Mouse (Mus musculus): ENCODE data around the gene Mettl27. TPM values are rescaled to one million over a fixed set of nuclear protein-coding genes. Genes with fewer than 3 reads are reported as not detected.
"Not testable (repeated sequence)": the region's sequence is repeated elsewhere in the genome, so short reads cannot be mapped to it uniquely, and the experiment has no call there.

The Mettl27 gene
- polyA plus RNA-seq, 1 experiment from 2014 or later, result 29.6 TPM

DNA sequence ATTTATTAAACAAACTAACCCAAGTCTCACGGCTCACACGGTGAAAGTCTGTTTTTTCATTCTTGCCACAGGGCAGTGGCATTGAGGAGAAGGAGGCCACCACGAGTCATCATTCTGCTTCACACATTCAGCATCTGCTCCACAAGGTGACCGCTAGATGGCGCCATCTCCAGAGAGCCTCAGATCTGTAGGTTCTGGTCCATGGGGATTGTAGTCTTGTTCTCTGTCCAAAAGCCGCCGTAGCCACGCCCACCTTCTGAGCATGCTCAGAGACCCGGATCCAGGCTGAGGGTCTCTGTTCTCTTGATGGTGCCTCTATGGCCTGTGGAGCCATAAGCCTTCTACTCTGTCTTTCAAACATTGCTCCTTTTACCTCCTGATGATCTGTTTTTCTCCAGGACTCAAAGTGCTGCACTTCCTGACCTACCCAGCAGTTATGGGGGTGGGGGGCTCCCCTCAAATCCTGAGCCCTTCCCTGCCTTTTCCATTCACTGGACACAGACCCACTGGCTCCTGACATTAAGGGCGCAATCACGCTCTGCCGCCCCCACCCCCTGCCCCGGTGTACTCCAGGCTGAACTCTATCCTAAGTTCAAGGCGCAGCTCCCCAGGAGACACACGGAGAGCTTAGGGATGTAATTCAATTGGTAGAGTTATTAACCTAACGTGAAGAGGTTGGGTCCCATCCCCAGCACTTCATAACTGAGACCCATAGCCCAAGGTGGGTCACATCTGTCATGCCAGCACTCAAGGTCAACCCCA, 13.9 kb upstream of the Mettl27 start:
- Histone ChIP-seq H3K4me1 (ENCODE audit: insufficient read depth, low read length) (no peaks in the 10 kb centered on the region), H3K9me3 (ENCODE audit: low read length) (no peaks in the 10 kb centered on the region), H3K27ac (ENCODE audit: low read length) (no peak overlapping the region), H3K9ac (replicated peaks; ENCODE audit: low read length) (no peak overlapping the region), H3K36me3 (ENCODE audit: insufficient read depth, low read length) (no peaks in the 10 kb centered on the region), H3K27me3 (ENCODE audit: insufficient read depth, low read length) (no peaks in the 10 kb centered on the region), H3K4me2 (replicated peaks; ENCODE audit: low read depth, low read length) (no peak overlapping the region), H3K4me3 (ENCODE audit: low read length) (no peak overlapping the region)
- WGBS, result 51% methylated on average over 16 of the region's 16 CpGs
- no peak for ATAC-seq (ENCODE audit: low FRiP score, low TSS enrichment)

DNA sequence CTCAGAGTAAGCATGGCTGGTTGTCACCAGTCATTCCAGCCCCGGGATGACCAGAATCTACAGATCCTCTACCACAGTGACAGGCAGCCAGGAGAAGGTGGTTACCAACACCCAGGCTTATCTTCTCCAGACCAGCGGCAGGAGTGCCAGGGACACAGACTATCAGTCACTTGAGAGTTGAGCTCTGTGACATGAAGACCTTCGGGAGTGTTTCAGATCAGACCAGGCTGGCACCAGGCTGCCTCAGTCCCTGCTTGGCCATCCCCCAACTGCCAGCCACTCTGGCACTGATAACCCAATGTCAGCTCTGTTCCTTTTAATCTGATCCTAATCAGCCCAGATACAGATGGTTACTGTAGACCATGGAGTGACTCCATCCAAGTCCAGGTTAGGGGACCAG, 13.1 kb upstream of the Mettl27 start:
- Histone ChIP-seq H3K9me3 (ENCODE audit: low read length) (no peaks in the 10 kb centered on the region), H3K27me3 (ENCODE audit: insufficient read depth, low read length) (no peaks in the 10 kb centered on the region), H3K4me1 (ENCODE audit: insufficient read depth, low read length) (no peaks in the 10 kb centered on the region), H3K9ac (replicated peaks; ENCODE audit: low read length) (no peak overlapping the region), H3K4me2 (replicated peaks; ENCODE audit: low read depth, low read length) (no peak overlapping the region), H3K4me3 (ENCODE audit: low read length) (no peak overlapping the region), H3K36me3 (ENCODE audit: insufficient read depth, low read length) (no peaks in the 10 kb centered on the region), H3K27ac (ENCODE audit: low read length) (no peak overlapping the region)
- 93% methylated on average over 3 of the region's 3 CpGs for WGBS
- no peak for ATAC-seq (ENCODE audit: low FRiP score, low TSS enrichment)

DNA sequence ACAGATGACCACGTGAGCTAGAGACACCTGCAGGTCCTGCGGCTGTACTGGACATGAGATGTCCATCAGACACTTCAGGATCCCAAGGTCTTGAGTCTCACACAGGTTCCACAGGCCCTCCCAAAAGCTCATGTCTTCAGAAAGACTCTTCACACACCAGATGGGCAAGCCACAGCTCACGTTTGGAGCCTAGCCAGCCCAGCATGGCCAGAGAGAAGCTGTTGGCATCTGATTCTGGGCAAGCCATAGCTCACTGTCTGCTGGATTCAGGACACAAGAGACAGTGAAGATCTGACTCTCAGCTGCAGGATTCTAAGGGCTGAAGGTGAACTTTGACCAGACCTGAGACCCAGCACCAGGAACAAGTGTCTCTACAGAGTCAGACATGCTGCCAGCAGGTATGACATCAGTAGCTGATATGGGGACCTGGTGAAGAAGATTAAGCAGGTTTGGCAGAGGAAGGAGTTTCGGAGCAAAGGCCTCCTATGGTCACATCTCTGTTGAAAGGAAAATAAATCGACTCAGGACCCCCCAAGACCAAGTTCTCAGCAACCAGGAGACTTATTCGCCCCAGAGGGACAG, 12.0 kb upstream of the Mettl27 start:
- Histone ChIP-seq H3K4me3 (ENCODE audit: low read length) (no peak overlapping the region), H3K4me1 (ENCODE audit: insufficient read depth, low read length) (no peaks in the 10 kb centered on the region), H3K9ac (replicated peaks; ENCODE audit: low read length) (no peak overlapping the region), H3K4me2 (replicated peaks; ENCODE audit: low read depth, low read length) (no peak overlapping the region), H3K27me3 (ENCODE audit: insufficient read depth, low read length) (no peaks in the 10 kb centered on the region), H3K9me3 (ENCODE audit: low read length) (no peaks in the 10 kb centered on the region), H3K36me3 (ENCODE audit: insufficient read depth, low read length) (no peaks in the 10 kb centered on the region), H3K27ac (ENCODE audit: low read length) (no peak overlapping the region)
- 78% methylated on average over 6 of the region's 6 CpGs for WGBS
- ATAC-seq (ENCODE audit: low FRiP score, low TSS enrichment), result no peak

DNA sequence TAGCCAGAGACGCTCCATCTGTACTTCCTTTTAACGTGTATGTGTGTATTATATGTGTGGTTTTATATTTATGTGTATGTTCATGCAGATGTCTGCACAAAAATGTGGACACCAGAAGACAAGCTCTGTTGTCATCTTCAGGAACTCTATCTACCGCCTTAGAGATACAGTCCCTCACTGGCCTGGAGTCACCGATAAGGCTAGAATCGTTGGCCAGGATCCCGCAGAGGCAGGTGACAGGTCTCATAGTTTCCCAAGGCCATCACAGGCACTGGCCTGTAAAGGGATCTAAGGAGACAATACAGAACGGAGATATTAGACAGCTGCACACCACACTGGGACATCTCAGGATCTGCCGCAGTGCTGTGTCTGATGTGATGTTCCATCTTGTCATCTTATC, 11.1 kb upstream of the Mettl27 start:
- H3K4me3 ChIP-seq (ENCODE audit: low read length), result no peak overlapping the region
- WGBS, result 90% methylated on average over 8 of the region's 8 CpGs
- no peaks in the 10 kb centered on the region for H3K36me3 ChIP-seq (ENCODE audit: insufficient read depth, low read length)
- H3K27me3 ChIP-seq (ENCODE audit: insufficient read depth, low read length), result no peaks in the 10 kb centered on the region
- ATAC-seq (ENCODE audit: low FRiP score, low TSS enrichment), result no peak
- H3K4me1 ChIP-seq (ENCODE audit: insufficient read depth, low read length), result no peaks in the 10 kb centered on the region
- no peak overlapping the region for H3K27ac ChIP-seq (ENCODE audit: low read length)
- no peak overlapping the region for H3K9ac ChIP-seq (replicated peaks; ENCODE audit: low read length)
- H3K4me2 ChIP-seq (replicated peaks; ENCODE audit: low read depth, low read length), result no peak overlapping the region
- H3K9me3 ChIP-seq (ENCODE audit: low read length), result no peaks in the 10 kb centered on the region

DNA sequence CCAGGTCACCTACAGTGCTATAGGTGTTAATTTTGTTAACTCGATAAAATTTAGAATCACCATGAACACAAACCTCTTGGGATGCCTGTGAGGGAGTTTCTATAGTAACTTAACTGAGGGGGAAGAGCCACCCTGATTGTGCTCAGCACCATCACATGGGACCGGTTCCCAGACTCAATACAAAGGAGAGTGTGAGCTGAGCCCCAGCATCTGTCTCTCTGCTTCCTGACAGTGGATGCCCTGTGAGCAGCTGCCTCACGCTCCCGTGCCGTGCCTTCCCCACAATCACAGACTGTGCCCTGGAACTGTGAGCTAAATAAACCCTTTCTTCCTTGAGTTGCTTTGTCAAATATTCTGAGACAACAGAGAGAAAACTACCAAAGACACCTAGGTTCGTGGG, 9.0 kb upstream of the Mettl27 start:
- 68% methylated on average over 6 of the region's 6 CpGs for WGBS
- no peak overlapping the region for H3K9ac ChIP-seq (replicated peaks; ENCODE audit: low read length)
- no peaks in the 10 kb centered on the region for H3K9me3 ChIP-seq (ENCODE audit: low read length)
- H3K27ac ChIP-seq (ENCODE audit: low read length), result no peak overlapping the region
- H3K4me2 ChIP-seq (replicated peaks; ENCODE audit: low read depth, low read length), result no peak overlapping the region
- no peaks in the 10 kb centered on the region for H3K36me3 ChIP-seq (ENCODE audit: insufficient read depth, low read length)
- H3K4me3 ChIP-seq (ENCODE audit: low read length), result no peak overlapping the region
- ATAC-seq (ENCODE audit: low FRiP score, low TSS enrichment), result no peak
- H3K4me1 ChIP-seq (ENCODE audit: insufficient read depth, low read length), result no peaks in the 10 kb centered on the region
- no peaks in the 10 kb centered on the region for H3K27me3 ChIP-seq (ENCODE audit: insufficient read depth, low read length)

DNA sequence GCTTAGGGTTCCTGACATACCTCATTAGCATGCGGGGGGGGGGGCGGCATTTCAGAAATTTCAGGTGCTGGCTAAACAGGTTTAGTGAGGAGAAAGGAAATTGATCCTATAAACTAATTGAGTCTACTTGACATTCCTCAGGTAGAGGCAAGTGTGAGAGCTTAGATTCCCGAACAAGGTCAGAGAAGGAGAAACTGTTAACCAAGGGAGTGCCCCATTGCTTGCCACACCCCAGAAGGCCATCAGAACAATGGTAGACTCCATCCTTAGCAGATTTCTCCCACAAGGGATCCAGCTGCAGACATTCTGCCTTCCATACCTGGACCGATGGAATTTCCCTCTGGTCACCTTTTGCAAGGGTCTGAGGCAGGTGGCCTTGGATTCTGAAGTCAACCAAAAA, 5.4 kb upstream of the Mettl27 start:
- 63% methylated on average over 4 of the region's 4 CpGs for WGBS
- H3K27ac ChIP-seq (ENCODE audit: low read length), result no peak overlapping the region
- no peaks in the 10 kb centered on the region for H3K36me3 ChIP-seq (ENCODE audit: insufficient read depth, low read length)
- no peak overlapping the region for H3K9ac ChIP-seq (replicated peaks; ENCODE audit: low read length)
- H3K4me3 ChIP-seq (ENCODE audit: low read length), result no peak overlapping the region
- no peak for ATAC-seq (ENCODE audit: low FRiP score, low TSS enrichment)
- H3K4me1 ChIP-seq (ENCODE audit: insufficient read depth, low read length), result no peaks in the 10 kb centered on the region
- no peaks in the 10 kb centered on the region for H3K9me3 ChIP-seq (ENCODE audit: low read length)
- H3K27me3 ChIP-seq (ENCODE audit: insufficient read depth, low read length), result no peaks in the 10 kb centered on the region
- no peak overlapping the region for H3K4me2 ChIP-seq (replicated peaks; ENCODE audit: low read depth, low read length)

DNA sequence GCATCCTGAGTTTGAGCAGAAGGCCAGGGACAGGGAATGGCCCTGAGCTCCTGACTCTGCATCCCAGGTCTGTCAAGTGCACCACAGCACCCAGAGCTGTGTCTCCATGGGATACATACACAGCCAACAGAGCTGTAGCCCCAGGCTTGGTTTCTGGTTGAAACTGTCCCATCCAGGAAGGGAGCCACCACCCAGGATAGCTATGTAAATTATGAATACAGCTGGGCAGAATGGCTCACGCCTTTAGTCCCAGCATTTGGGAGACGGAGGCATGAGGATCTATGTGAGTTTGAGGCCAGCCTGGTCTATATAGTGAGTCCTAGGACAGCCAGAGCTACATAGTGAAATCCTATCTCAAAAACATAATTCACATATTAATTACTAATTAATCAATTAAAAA, 2.2 kb upstream of the Mettl27 start:
- H3K27ac ChIP-seq (ENCODE audit: low read length), result no peak overlapping the region
- H3K9me3 ChIP-seq (ENCODE audit: low read length), result no peaks in the 10 kb centered on the region
- no peak overlapping the region for H3K4me3 ChIP-seq (ENCODE audit: low read length)
- H3K36me3 ChIP-seq (ENCODE audit: insufficient read depth, low read length), result peaks cover 3% of the 10 kb centered on the region; the same call in 1 of the 2 replicates
- no peak for ATAC-seq (ENCODE audit: low FRiP score, low TSS enrichment)
- 0 out of 2 replicates have a peak, but pooled peaks cover 6% of the 10 kb centered on the region for H3K4me1 ChIP-seq (ENCODE audit: insufficient read depth, low read length)
- no peaks in the 10 kb centered on the region for H3K27me3 ChIP-seq (ENCODE audit: insufficient read depth, low read length)
- H3K4me2 ChIP-seq (replicated peaks; ENCODE audit: low read depth, low read length), result no peak overlapping the region
- H3K9ac ChIP-seq (replicated peaks; ENCODE audit: low read length), result no peak overlapping the region
- 84% methylated on average over 2 of the region's 2 CpGs for whole genome bisulfite sequencing

DNA sequence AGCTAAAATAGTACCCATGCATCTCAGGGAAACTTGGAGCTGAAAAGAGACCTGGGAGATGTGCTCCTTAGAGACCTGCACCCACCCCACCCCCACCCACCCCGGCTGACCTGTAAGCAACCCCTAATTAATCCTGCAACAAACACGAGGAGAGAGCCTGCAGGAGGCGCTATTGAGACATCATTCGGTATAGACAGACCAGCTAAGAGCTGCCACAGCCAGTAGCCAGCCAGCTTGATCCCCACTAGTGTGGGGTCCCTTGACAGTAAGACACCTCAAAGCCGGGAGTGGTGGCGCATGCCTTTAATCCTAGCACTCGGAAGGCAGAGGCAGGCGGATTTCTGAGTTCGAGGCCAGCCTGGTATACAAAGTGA, 722 bp downstream of the Mettl27 start:
- H3K27ac ChIP-seq (ENCODE audit: low read length), result peak overlapping the region; percentile 84
- 0 out of 2 replicates have a peak, but pooled peaks cover 6% of the 10 kb centered on the region for H3K4me1 ChIP-seq (ENCODE audit: insufficient read depth, low read length)
- 48% methylated on average over 9 of the region's 9 CpGs for WGBS

DNA sequence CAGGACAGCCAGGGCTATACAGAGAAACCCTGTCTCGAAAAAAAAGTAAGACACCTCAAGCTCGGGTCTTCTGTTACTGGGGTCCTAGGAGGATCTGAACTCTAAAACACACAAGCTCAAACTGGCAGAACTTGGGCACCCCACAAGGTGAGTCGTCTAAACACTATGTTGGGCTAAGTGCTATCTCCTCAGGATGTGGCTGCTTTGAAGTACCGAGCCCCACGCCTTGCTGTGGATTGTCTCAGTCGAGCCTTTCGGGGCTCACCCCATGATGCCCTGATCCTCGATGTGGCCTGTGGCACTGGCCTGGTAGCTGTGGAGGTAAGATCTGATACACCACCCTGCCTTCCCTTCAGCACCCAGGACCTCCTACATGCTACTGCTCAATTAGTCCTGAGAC, 1.1 kb downstream of the Mettl27 start:
- no peaks in the 10 kb centered on the region for H3K9me3 ChIP-seq (ENCODE audit: low read length)
- H3K4me1 ChIP-seq (ENCODE audit: insufficient read depth, low read length), result 0 out of 2 replicates have a peak, but pooled peaks cover 6% of the 10 kb centered on the region
- H3K27ac ChIP-seq (ENCODE audit: low read length), result no peak overlapping the region
- peak overlapping the region; percentile 83; the same call in 1 of the 2 replicates for H3K4me3 ChIP-seq (ENCODE audit: low read length)
- no peaks in the 10 kb centered on the region for H3K27me3 ChIP-seq (ENCODE audit: insufficient read depth, low read length)
- peak overlapping the region; percentile 80; the same call in 1 of the 2 replicates for H3K4me2 ChIP-seq (replicated peaks; ENCODE audit: low read depth, low read length)
- peaks cover 3% of the 10 kb centered on the region; the same call in 1 of the 2 replicates for H3K36me3 ChIP-seq (ENCODE audit: insufficient read depth, low read length)
- ATAC-seq (ENCODE audit: low FRiP score, low TSS enrichment), result no peak
- WGBS, result 88% methylated on average over 8 of the region's 8 CpGs
- no peak overlapping the region for H3K9ac ChIP-seq (replicated peaks; ENCODE audit: low read length)

More for the DNA sequence above, 722 bp downstream of the Mettl27 start:
- Histone ChIP-seq H3K9ac (replicated peaks; ENCODE audit: low read length) (peak overlapping the region; percentile 85), H3K36me3 (ENCODE audit: insufficient read depth, low read length) (peaks cover 3% of the 10 kb centered on the region; the same call in 1 of the 2 replicates), H3K9me3 (ENCODE audit: low read length) (no peaks in the 10 kb centered on the region), H3K27me3 (ENCODE audit: insufficient read depth, low read length) (no peaks in the 10 kb centered on the region), H3K4me3 (ENCODE audit: low read length) (peak overlapping the region; percentile 83), H3K4me2 (replicated peaks; ENCODE audit: low read depth, low read length) (peak overlapping the region; percentile 80)
- ATAC-seq (ENCODE audit: low FRiP score, low TSS enrichment), result peak; percentile 63

DNA sequence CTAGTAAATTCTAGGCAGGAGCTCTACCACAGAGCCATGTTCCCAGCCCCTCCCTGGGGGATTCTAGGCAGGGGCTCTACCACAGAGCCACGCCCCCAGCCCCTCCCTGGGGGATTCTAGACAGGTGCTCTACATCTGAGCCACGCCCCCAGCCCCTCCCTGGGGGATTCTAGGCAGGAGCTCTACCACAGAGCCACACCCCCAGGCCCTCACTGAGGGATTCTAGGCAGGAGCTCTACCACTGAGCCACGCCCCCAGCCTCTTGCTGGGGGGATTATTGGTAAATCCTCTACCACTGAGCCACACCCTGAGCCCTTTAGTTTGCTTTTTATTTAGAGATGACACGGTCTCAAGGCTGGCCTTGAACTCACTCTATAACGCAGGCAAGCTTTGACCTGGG, 1.5 kb downstream of the Mettl27 start:
- H3K4me1 ChIP-seq (ENCODE audit: insufficient read depth, low read length); H3K9ac ChIP-seq (replicated peaks; ENCODE audit: low read length); H3K4me2 ChIP-seq (replicated peaks; ENCODE audit: low read depth, low read length); H3K4me3 ChIP-seq (ENCODE audit: low read length); ATAC-seq (ENCODE audit: low FRiP score, low TSS enrichment); H3K27ac ChIP-seq (ENCODE audit: low read length); H3K36me3 ChIP-seq (ENCODE audit: insufficient read depth, low read length); H3K27me3 ChIP-seq (ENCODE audit: insufficient read depth, low read length); H3K9me3 ChIP-seq (ENCODE audit: low read length): not testable (repeated sequence)
- 92% methylated on average over 5 of the region's 5 CpGs for WGBS
